Mouse (Mus musculus) hindbrain, embryonic 14.5 days (tissue): ENCODE data around the gene Comtd1. TPM values are rescaled to one million over a fixed set of nuclear protein-coding genes. Genes with fewer than 3 reads are reported as not detected.

Experiments used
- polyA plus RNA-seq: library from polyadenylated mRNA; unstranded; fragments of >200 nt; fragmentation: Nextera tagmentation; extraction: Ambion mirVana; gene quantifications from 2 replicates; pipeline ENCODE4 v1.2.1, GENCODE M21; 2014

Gene Comtd1
- polyA plus RNA-seq, 1 experiment from 2014 or later = 55.8 TPM

Other genes starting within 250 kb of the Comtd1 start
- gene Dupd1, start 134.4 kb downstream of the Comtd1 start, polyA plus RNA-seq = not detected in 2 replicates
- gene Samd8, start 98.4 kb downstream of the Comtd1 start, polyA plus RNA-seq = 22.7 and 27.8 TPM in 2 replicates
- gene Dusp13, start 97.8 kb downstream of the Comtd1 start, polyA plus RNA-seq = 0.51 TPM in 1 of 2 replicates, not detected in the other
- gene Vdac2, start 23.7 kb downstream of the Comtd1 start, polyA plus RNA-seq = 305 and 316 TPM in 2 replicates
- 9.3 and 11.6 TPM in 2 replicates for gene Zfp503, start 140.6 kb upstream of the Comtd1 start, polyA plus RNA-seq
- 0.43 and 0.64 TPM in 2 replicates for gene Lrmda, start 170.7 kb upstream of the Comtd1 start, polyA plus RNA-seq